Mouse (Mus musculus) midbrain, embryonic 11.5 days (tissue): ENCODE results near the gene Pi4k2a. TPM values are rescaled to one million over a fixed set of nuclear protein-coding genes. Genes with fewer than 3 reads are reported as not detected.
A peak's percentile ranks its signal among the peaks of the same experiment; 100 is the strongest.

Source experiments
- ATAC-seq: fragments of 200-750 bp; cut with Nextera tagmentation; 2 replicates; pipeline ENCODE4 v1.8.0; 2017; ENCODE audit warnings: moderate TSS enrichment, moderate library complexity; ENCODE audit not compliant: low FRiP score
- DNase-seq: peaks from one replicate; pipeline ENCODE4 v3.0.0; 2015; ENCODE audit warnings: low spot score; ENCODE audit errors: missing footprints
- H3K27ac ChIP-seq: fragments of 300-500 bp; sonication (generic); 2 replicates; pipeline ENCODE4 v1.5.1; 2014; ENCODE audit warnings: low read depth, low read length
- H3K27me3 ChIP-seq: fragments of 300-500 bp; sonication (generic); 2 replicates; pipeline ENCODE4 v1.6.1; 2014; ENCODE audit warnings: mild to moderate bottlenecking, low read length, moderate library complexity, mixed read lengths; ENCODE audit not compliant: control insufficient read depth, insufficient read depth
- H3K36me3 ChIP-seq: fragments of 300-500 bp; sonication (generic); 2 replicates; pipeline ENCODE4 v1.6.1; 2014; ENCODE audit warnings: mild to moderate bottlenecking, low read length, moderate library complexity, mixed read lengths; ENCODE audit not compliant: control insufficient read depth, insufficient read depth
- H3K4me1 ChIP-seq: fragments of 300-500 bp; sonication (generic); 2 replicates; pipeline ENCODE4 v1.6.1; 2014; ENCODE audit warnings: low read length; ENCODE audit not compliant: control insufficient read depth, insufficient read depth
- H3K4me2 ChIP-seq: fragments of 300-500 bp; sonication (generic); 2 replicates; pipeline ENCODE4 v1.6.1; 2014; ENCODE audit warnings: mild to moderate bottlenecking, moderate library complexity
- H3K4me3 ChIP-seq: fragments of 300-500 bp; sonication (generic); 2 replicates; pipeline ENCODE4 v1.5.1; 2014; ENCODE audit warnings: low read depth, low read length
- H3K9ac ChIP-seq: fragments of 300-500 bp; sonication (generic); 2 replicates; pipeline ENCODE4 v1.6.1; 2014; ENCODE audit warnings: low read length
- H3K9me3 ChIP-seq: fragments of 300-500 bp; sonication (generic); 2 replicates; pipeline ENCODE4 v1.6.1; 2016; ENCODE audit warnings: low read length; ENCODE audit not compliant: control insufficient read depth
- WGBS: fragments of 180-500 bp; shearing (Covaris S2); extraction: QIAGEN DNeasy Blood & Tissue Kit; methylation state at CpG from one replicate; pipeline ENCODE4 v1.1.7; 2014; 5-methylcytosine and 5-hydroxymethylcytosine counted together
- polyA plus RNA-seq: library from polyadenylated mRNA; unstranded; fragments of >200 nt; fragmentation: Nextera tagmentation; extraction: Ambion mirVana; gene quantifications from 2 replicates; pipeline ENCODE4 v1.2.1, GENCODE M21; 2014

Gene Pi4k2a
- polyA plus RNA-seq, 1 experiment from 2014 or later, result 22.1 TPM

DNA sequence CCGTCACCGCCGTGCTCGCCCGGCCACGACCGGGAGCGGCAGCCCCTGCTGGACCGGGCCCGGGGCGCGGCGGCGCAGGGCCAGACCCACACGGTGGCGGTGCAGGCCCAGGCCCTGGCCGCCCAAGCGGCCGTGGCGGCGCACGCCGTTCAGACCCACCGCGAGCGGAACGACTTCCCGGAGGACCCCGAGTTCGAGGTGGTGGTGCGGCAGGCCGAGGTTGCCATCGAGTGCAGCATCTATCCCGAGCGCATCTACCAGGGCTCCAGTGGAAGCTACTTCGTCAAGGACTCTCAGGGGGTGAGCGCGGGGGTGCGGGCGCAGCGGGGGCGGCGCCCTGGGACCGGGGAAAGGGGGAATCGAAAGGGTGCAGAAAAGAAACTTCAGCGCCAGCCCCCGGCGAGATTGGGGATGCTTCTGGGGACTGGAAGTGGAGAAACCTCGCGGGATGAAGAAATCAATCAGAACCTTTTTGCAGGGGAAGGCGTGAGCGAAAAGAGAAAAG, 419 bp downstream of the Pi4k2a start:
- no peaks in the 10 kb centered on the region for H3K27me3 ChIP-seq
- peaks cover 11% of the 10 kb centered on the region for H3K4me1 ChIP-seq
- H3K9me3 ChIP-seq, result no peaks in the 10 kb centered on the region
- 1% methylated on average over 45 of the region's 52 CpGs for WGBS
- peak; percentile 95 for DNase-seq
- H3K9ac ChIP-seq, result peak overlapping the region; percentile 88
- H3K27ac ChIP-seq, result peak overlapping the region; percentile 78
- ATAC-seq, result peak; percentile 76
- H3K36me3 ChIP-seq, result no peaks in the 10 kb centered on the region
- peak overlapping the region; percentile 78 for H3K4me2 ChIP-seq
- H3K4me3 ChIP-seq, result peak overlapping the region; percentile 94

DNA sequence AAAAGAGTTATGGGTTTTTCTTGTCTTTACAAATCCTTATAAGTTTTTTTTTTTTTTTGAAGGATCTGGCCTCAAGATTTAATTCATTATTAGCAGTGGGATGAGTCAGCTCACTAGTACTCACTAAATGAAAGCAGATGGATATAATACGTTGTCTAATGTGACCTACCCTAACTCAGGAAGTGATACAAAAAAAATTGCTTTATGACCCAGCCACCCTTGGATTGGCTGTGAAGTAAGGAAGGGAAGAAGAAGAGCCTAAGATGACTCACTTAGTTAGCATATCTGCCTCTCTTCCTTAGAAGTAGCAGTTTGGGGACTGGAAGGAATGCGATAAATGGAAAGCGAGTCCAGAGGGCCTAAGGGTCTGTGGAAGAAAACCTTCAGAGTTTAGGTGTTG, 9.1 kb downstream of the Pi4k2a start:
- Histone ChIP-seq H3K9ac (no peak overlapping the region), H3K4me1 (no peaks in the 10 kb centered on the region), H3K4me3 (no peak overlapping the region), H3K27me3 (no peaks in the 10 kb centered on the region), H3K9me3 (no peaks in the 10 kb centered on the region), H3K27ac (no peak overlapping the region), H3K36me3 (peaks cover 2% of the 10 kb centered on the region; the same call in 1 of the 2 replicates), H3K4me2 (no peak overlapping the region)
- 94% methylated on average over 3 of the region's 3 CpGs for WGBS
- DNase-seq, result no peak
- no peak for ATAC-seq

DNA sequence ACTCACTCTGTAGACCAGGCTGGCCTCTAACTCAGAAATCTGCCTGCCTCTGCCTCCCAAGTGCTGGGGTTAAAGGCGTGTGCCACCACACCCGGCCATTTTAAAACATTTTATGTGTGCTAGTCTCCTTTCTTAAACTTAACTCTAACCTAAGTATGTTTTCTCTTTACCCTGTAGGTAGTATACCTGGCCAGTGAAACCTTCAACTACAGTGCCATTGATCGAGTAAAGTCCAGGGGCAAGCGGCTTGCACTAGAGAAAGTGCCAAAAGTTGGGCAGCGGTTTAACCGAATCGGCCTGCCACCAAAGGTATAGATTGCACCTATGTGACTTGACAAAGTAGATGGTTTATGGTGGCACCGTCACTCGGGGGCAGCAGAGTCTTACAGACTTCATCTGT, 14.4 kb downstream of the Pi4k2a start:
- no peak overlapping the region for H3K4me2 ChIP-seq
- DNase-seq (no peak), ATAC-seq (no peak)
- peaks cover 4% of the 10 kb centered on the region; the same call in 1 of the 2 replicates for H3K36me3 ChIP-seq
- H3K9ac ChIP-seq, result no peak overlapping the region
- H3K27ac ChIP-seq, result no peak overlapping the region
- H3K27me3 ChIP-seq, result no peaks in the 10 kb centered on the region
- no peaks in the 10 kb centered on the region for H3K9me3 ChIP-seq
- WGBS, result 89% methylated on average over 9 of the region's 9 CpGs
- H3K4me3 ChIP-seq, result no peak overlapping the region
- no peaks in the 10 kb centered on the region for H3K4me1 ChIP-seq

DNA sequence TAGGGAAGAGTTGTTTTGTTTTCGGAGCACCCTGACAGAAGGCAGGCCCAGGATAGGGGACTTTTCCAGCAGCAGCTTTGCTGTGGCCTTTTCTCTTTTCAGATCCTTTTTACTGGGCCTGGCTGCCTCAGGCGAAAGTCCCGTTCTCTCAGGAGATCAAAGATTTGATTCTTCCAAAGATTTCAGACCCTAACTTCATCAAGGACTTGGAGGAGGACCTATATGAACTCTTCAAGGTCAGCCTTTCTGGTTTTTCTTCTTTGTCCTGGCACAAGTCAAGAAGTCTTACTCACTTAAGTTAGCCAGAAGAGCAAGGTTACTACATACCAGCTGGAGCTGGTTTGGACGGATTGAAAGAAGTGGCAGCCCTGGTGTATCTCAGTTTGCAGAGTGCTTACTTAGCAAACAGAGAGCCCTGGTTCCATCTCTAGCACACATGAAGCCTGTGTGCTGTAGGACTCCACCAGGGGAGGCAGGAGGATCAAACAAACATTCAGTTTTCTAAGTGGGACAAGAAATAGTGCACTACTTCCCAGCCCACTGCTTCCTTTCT, 25.6 kb downstream of the Pi4k2a start:
- no peak overlapping the region for H3K27ac ChIP-seq
- H3K4me2 ChIP-seq, result no peak overlapping the region
- H3K27me3 ChIP-seq, result no peaks in the 10 kb centered on the region
- WGBS, result 87% methylated on average over 4 of the region's 4 CpGs
- H3K4me1 ChIP-seq, result no peaks in the 10 kb centered on the region
- H3K9me3 ChIP-seq, result no peaks in the 10 kb centered on the region
- H3K36me3 ChIP-seq, result peaks cover 7% of the 10 kb centered on the region; the same call in 1 of the 2 replicates
- no peak overlapping the region for H3K9ac ChIP-seq
- DNase-seq (no peak), ATAC-seq (no peak)
- H3K4me3 ChIP-seq, result no peak overlapping the region

DNA sequence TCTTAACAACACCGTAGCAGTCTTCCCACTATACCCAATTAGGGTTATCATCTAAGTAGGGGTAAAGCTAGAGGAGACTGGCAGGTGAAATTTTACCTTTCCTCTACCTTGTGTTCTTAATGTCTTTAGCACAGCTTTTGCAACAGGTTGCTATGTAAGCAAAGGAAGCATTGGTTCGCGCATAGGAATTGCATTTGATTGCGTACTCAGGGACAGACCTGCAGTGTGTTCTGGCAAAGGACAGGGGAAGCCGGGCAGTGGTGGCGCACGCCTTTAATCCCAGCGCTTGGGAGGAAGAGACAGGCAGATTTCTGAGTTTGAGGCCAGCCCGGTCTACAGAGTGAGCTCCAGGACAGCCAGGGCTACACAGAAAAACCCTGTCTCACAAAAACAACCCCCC, 27.9 kb downstream of the Pi4k2a start:
- Histone ChIP-seq H3K4me1 (no peaks in the 10 kb centered on the region), H3K27me3 (no peaks in the 10 kb centered on the region), H3K4me3 (no peak overlapping the region), H3K27ac (no peak overlapping the region), H3K4me2 (no peak overlapping the region), H3K9me3 (no peaks in the 10 kb centered on the region), H3K36me3 (peaks cover 12% of the 10 kb centered on the region), H3K9ac (no peak overlapping the region)
- DNase-seq (no peak), ATAC-seq (no peak)
- WGBS, result 94% methylated on average over 9 of the region's 9 CpGs

DNA sequence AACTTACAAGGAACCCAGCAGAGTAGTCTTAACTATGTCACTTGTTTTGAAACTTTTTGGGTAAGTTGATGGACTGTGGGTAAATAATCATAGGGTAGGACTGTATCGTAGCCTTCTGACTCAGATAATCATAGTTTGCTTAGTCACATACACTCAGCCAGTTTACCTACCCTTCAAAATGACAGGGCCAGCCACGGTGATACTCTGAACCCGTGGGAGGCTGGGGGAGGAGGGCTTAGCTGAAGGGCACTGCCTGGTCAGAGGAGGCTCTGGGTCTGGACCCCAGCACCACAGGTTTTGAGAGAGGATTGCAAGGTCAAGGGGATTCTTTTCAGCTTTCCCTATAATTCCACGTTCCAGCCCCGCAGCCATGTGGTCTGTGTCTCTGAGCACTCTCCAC, 28.3 kb downstream of the Pi4k2a start:
- Histone ChIP-seq H3K27ac (no peak overlapping the region), H3K4me3 (no peak overlapping the region), H3K4me2 (no peak overlapping the region), H3K9ac (no peak overlapping the region), H3K36me3 (peaks cover 12% of the 10 kb centered on the region), H3K9me3 (no peaks in the 10 kb centered on the region), H3K4me1 (no peaks in the 10 kb centered on the region), H3K27me3 (no peaks in the 10 kb centered on the region)
- 88% methylated on average over 5 of the region's 5 CpGs for WGBS
- DNase-seq (no peak), ATAC-seq (no peak)

DNA sequence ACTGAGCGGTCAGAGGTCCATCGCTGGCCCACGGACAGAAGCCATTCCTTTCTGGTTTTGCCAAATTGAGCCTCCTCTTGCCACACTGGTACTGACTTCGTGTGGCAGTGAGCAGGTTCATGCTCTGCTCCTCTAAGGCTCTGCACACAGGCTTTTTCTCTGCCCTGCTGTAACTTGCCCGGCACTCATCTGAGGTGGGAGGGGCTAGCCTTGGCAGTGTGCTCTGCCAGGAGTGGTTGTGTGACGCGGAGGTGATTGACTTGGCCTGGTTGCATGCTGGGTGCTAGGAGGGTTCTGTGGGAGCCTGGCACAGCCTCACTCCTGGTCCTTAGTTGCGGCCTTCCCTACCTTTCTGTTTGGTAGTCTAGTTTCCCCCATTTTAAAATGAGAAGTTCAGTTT, 30.2 kb downstream of the Pi4k2a start:
- H3K27me3 ChIP-seq, result no peaks in the 10 kb centered on the region
- H3K4me1 ChIP-seq, result no peaks in the 10 kb centered on the region
- no peak overlapping the region for H3K4me2 ChIP-seq
- H3K9me3 ChIP-seq, result no peaks in the 10 kb centered on the region
- no peak overlapping the region for H3K27ac ChIP-seq
- ATAC-seq (no peak), DNase-seq (no peak)
- H3K4me3 ChIP-seq, result no peak overlapping the region
- no peak overlapping the region for H3K9ac ChIP-seq
- H3K36me3 ChIP-seq, result peaks cover 12% of the 10 kb centered on the region
- WGBS, result 92% methylated on average over 8 of the region's 8 CpGs

DNA sequence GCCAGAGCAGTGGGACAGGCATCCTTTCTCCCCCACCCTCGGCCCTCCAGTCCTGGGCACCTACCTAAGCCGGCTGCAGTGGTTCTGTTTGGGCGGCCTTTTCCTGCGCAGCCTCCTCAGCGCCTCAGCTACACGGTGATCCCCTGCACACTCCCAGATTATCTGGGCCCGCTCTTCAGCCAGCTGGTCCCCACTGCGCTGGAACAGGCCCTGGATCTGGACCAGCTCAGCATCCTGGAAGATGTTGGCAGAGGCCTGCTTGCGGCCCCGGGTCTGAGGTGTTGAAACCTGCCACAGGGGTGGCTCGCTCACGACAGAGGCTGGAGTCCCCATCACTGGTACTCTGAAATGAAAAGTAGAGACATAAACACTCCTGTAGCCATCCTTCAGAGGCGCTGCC, 34.4 kb downstream of the Pi4k2a start:
- WGBS, result 88% methylated on average over 13 of the region's 13 CpGs
- Histone ChIP-seq H3K9me3 (no peaks in the 10 kb centered on the region), H3K36me3 (peaks cover 6% of the 10 kb centered on the region), H3K4me2 (no peak overlapping the region), H3K4me1 (peaks cover 6% of the 10 kb centered on the region), H3K4me3 (no peak overlapping the region), H3K27ac (no peak overlapping the region), H3K9ac (no peak overlapping the region), H3K27me3 (peaks cover 3% of the 10 kb centered on the region; the same call in 1 of the 2 replicates)
- no peak for ATAC-seq
- no peak for DNase-seq

DNA sequence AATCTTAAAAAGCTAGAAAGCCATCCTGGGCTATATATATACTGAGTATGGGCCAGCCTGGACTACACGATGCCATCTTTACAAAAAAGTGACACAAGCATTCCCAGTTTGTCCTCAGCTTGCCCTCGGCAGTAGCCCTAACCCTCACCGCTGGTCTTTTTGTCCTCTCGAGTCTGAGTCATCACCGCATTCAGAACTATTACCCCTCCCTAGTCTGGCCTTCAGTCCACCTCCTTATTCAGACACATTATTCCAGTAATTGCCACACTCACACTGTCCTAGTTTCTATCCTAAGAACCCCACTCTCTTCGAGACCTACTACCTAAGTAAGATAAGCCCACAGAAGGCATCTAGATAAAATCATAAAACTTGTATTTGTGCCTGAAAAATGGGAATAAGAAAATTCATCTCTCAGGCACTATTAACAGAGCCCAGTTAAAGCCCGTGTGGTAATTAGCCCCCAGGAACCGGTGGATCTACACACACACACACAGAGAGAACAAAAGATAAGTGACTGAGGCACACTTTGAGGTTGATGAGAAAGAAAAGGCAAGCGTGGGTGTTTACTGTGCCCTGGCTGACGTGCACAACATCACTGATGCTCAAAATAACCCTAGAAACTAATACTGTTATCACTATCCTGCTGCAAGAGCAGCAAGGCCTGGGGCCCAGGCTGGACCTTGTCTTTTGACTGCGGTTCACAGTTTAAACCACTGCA, 35.4 kb downstream of the Pi4k2a start:
- ATAC-seq (no peak), DNase-seq (no peak)
- Histone ChIP-seq H3K9ac (no peak overlapping the region), H3K4me2 (no peak overlapping the region), H3K4me1 (peaks cover 6% of the 10 kb centered on the region), H3K9me3 (no peaks in the 10 kb centered on the region), H3K27ac (no peak overlapping the region), H3K36me3 (peaks cover 6% of the 10 kb centered on the region), H3K4me3 (no peak overlapping the region), H3K27me3 (peaks cover 3% of the 10 kb centered on the region; the same call in 1 of the 2 replicates)
- 85% methylated on average over 11 of the region's 11 CpGs for WGBS
